Mouse (Mus musculus) c-Kit-positive CD71-positive TER-119-positive erythroid progenitor cells, embryonic 14.5 days (primary cell): ENCODE results near the gene Pabpn1.
"Not testable (repeated sequence)": the region's sequence is repeated elsewhere in the genome, so short reads cannot be mapped to it uniquely, and the experiment has no call there.

Experiments
- DNase-seq: peaks from one replicate; pipeline ENCODE4 v3.0.0-alpha.2; 2013; ENCODE audit warnings: low spot score

Pabpn1 gene

GRCm38 (mm10) chr14:54936831-54937160, 44.5 kb downstream of the Pabpn1 start:
- no peak for DNase-seq

GRCm38 (mm10) chr14:54937361-54938182, 45.3 kb downstream of the Pabpn1 start:
- no peak for DNase-seq

- DNase-seq = no peak
These were observed 46.3 kb downstream of the Pabpn1 start for GRCm38 (mm10) chr14:54938431-54939219.

- DNase-seq = peak; percentile 52
These were observed 47.3 kb downstream of the Pabpn1 start for GRCm38 (mm10) chr14:54939434-54940175.

GRCm38 (mm10) chr14:54940176-54940530, 47.9 kb downstream of the Pabpn1 start:
- DNase-seq = no peak

- no peak for DNase-seq
These were observed 49.0 kb downstream of the Pabpn1 start for GRCm38 (mm10) chr14:54941024-54941978.

- no peak for DNase-seq
These were observed 50.2 kb downstream of the Pabpn1 start for GRCm38 (mm10) chr14:54942479-54942878.

GRCm38 (mm10) chr14:54943971-54944370, 51.7 kb downstream of the Pabpn1 start:
- DNase-seq = no peak

- DNase-seq = no peak
These were observed 52.6 kb downstream of the Pabpn1 start for GRCm38 (mm10) chr14:54944939-54945338.

GRCm38 (mm10) chr14:54945975-54946704, 53.8 kb downstream of the Pabpn1 start:
- DNase-seq = no peak

- not testable (repeated sequence) for DNase-seq
These were observed 54.7 kb downstream of the Pabpn1 start for GRCm38 (mm10) chr14:54947008-54947407.
